Mouse (Mus musculus): ENCODE results near the gene Fpr1. TPM values are rescaled to one million over a fixed set of nuclear protein-coding genes. Genes with fewer than 3 reads are reported as not detected.
"Not testable (repeated sequence)": the region's sequence is repeated elsewhere in the genome, so short reads cannot be mapped to it uniquely, and the experiment has no call there.

Gene Fpr1
- not detected in 2 replicates for polyA plus RNA-seq (2012; rRNA removed)

DNA sequence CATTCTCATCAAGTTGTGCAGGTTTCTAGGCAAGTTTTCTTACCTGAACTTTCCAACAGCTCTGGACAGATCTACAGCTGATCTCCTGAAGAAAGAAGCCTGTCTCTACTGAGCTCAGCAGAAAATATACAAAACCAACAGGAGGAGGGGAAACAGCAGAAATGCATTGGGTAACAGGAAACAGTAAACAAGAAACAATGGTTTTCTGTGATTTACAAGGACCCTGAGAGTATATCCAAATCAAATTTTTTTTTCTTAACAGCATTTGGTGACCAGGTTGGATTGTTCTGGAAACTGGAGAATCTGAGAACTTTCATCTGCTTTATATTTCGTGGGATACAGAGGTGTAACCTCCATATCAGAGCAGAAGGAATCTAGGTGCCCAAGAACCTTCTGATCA, at the start of gene Fpr1:
Fpr1 (minus strand) TSS at position 101 of the 400 bp plus-strand sequence.
- no peak for DNase-seq (ENCODE audit: extremely low spot score in 1 of 2, low spot score in 1 of 2)

DNA sequence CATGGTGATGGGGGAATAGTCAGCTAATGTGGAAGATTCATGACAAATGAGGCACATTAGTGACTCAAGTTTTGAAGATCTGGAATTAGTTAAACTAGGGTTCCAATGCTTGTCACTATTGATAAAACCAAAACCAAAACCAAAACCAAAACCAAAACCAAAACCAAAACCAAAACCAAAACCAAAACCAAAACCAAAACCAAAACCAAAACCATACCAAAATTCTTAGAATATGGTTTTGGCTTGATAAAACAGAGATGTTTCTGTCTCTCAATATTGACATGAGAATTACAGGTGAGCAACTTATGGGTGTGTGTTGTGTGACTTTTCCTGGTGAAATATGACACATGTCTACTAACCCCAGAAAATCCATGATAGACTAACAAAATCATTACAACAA, 34.0 kb upstream of the Fpr1 start:
- no peak for DNase-seq (ENCODE audit: extremely low spot score in 1 of 2, low spot score in 1 of 2)

DNA sequence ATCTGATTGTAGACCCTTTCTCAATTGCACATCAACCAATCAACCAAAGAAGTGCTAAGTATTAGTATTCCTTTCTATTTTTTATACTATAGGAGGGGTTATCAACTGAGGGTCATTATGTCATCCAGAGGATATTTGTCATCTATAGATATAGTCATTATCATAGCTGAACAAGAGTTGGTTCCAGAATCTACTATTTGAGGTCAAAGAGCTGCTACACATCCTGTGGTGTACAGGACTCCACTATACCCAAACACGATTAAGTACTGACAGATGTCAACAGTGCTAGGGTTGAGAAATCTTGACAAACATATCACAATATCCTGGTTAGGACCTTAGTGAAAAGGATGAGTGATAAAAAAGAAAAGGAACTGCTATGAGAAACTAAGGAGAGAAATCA, 33.6 kb upstream of the Fpr1 start:
- DNase-seq (ENCODE audit: extremely low spot score in 1 of 2, low spot score in 1 of 2): no peak

DNA sequence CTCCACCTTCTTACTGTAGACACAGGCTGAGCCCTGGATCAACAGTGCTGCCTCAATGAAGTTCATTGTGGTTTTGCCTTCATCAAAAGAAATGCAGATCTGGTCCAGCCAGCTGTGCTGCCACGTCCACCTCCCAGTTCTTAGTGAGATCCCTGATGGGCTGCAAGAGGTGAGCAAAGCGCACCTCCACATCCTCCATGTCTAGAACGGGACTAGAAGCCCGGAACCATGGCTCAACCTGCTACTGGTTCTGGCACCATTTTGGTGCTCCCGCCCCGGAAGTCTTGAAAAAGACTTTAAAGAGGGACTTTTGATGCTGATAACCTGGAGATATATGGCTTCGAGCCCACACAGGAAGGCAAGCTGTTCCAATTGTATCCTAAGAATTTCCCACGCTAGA, 28.9 kb upstream of the Fpr1 start:
- not testable (repeated sequence) for DNase-seq (ENCODE audit: extremely low spot score in 1 of 2, low spot score in 1 of 2)

DNA sequence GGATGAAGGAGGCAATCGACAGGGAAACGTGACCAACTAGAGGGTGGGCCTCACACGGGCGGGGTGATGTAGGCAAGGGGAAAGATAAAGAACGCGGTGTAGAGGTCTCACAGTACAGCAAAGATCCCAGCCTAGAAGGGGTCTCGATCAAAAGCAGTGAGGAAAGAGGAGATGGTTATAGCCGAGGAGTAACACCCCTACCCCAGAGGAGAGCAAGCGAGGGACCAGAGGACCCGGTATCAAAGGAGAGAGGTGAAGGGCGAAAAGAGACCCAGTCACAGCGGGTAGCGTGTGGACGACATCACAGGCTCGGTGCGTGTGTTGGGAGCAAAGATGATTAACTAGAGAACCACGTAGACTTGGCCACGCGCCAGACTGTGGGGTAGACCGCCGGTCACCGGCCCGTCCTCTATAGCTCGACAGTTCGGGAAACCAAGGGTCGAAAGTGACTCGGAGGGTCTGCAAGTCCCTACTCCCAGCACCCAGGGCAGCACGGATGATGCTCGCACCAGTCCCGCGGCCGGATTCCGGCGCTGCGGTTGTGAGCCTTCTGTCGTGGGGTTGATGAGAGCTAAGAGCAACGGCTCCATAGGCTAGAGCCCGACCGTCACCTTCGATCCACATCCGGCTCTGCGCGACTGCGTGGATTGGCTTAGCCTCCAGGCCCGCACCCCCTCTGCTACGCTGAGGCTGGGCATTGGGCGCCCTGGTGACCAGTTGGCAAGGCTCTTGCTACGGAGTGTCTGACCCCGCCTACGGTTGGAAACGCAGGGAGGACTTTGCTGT, 26.1 kb upstream of the Fpr1 start:
- peak; percentile 82 to 83 for DNase-seq (ENCODE audit: extremely low spot score in 1 of 2, low spot score in 1 of 2)

DNA sequence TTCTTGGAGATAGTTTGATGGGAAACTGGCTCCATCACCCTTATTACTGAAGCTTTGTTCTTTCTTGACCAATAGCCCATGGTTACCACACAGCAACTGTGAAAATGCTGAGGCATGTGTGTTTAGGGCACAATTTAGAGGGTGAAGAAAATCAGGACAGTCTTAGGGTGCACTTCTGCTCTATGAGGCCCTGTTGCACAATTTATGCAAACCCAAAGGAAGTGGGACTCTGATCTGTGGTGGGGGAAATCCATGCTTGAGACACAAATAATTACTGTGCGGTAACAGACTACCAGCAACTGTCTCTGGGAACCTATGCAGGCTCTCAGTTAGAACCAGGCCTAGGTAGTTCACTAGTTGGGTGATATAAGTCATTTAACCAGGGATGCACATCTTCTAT, 17.0 kb upstream of the Fpr1 start:
- no peak for DNase-seq (ENCODE audit: extremely low spot score in 1 of 2, low spot score in 1 of 2)

DNA sequence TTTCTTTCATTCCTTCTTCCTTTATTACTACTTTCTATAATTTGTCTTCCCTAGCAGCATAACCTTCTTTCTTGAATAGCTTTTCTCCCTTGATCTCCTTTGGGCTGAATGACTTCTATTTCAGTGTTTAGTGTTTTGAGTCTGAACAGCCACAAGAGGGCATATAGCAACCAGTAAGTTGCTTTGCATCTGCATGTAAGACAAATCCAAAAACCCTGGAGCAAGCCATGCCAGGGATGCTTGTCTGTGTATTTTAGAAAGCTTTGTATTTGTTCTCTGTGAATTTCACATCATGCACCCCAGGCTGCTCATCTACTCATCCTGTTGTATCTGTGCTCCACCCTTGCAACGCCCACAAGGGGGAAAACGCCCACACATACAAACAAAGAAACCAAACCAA, 15.5 kb upstream of the Fpr1 start:
- peak in 1 of 2 experiments; percentile 40 for DNase-seq (ENCODE audit: extremely low spot score in 1 of 2, low spot score in 1 of 2)

DNA sequence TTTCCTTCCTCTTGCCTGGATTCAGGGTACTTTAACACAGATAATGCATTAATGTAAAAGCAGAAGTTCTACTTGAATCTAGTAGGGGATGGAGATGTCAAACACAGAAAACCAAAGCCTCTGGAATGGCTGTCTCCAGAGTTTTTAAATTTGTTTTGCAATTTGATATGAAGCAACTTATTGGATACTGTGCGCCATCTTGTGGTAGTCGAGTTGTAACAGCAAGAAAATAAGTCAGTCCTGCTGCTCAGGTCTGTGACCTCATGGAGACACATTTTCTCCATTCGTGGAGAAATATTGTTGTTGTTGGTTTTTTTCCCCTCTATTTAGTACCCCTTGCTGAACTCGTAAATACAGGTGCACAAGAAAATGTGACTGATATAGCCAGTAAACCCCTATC, 12.3 kb upstream of the Fpr1 start:
- peak in 1 of 2 experiments; percentile 66 for DNase-seq (ENCODE audit: extremely low spot score in 1 of 2, low spot score in 1 of 2)

DNA sequence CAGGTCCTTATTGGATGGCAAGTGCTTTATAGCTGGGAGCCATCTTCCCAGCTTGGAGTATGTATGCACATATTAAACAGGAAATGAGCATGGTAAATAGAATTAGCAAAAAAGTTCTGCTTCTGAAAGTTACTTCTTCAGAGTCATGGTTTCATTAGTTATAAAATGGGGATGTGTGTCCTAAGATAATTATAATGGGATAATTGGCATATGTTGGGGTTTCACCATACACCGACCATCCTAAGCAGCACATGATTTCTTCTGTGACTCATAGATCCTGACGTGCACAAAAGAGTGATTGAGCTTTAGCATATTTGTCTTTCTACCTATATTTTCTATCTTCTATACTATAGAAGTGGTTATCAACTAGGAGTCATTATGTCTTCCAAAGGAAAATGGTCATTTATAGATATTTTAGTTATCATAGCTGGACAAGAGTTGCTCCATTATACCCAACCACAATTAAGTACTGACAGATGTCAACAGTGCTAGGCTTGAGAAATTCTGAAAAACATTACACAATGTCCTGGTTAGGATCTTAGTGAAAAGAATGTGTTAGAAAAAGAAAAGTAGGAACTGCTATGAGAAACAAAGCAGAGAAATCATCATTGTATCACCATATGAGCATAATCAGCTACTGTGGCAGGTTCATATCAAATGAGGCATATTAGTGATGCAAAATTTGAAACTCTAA, 6.1 kb upstream of the Fpr1 start:
- DNase-seq (ENCODE audit: extremely low spot score in 1 of 2, low spot score in 1 of 2): no peak

DNA sequence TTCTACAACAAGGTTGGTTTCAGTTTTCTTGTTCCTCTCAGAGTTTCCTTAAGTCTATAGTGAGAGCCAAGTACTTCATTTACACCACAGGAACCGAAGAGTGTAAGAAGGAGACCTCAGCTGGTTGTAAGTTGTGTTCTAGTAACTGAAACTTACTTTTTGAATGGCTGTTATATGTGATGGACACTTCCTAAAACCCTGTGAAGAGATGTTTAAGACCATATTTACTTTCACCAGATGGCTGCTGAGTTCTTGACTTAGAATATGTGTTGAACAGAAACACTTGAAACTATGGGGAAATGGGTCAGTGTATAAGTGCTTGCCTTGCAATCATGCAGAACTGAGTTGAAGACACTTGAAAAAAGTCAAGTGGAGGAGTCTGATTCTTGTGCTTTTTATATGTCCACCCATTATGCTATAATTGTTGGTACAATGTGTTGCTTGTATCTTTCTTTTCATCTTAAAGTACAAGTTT, 4.1 kb upstream of the Fpr1 start, which contains the start of the genes Fpr2 and Fpr3:
Fpr2 (plus strand) TSS at position 51 of the 475 bp plus-strand sequence.
Fpr3 (plus strand) TSS at position 79 of the 475 bp plus-strand sequence.
- peak in 1 of 2 experiments; percentile 2 for DNase-seq (ENCODE audit: extremely low spot score in 1 of 2, low spot score in 1 of 2)

DNA sequence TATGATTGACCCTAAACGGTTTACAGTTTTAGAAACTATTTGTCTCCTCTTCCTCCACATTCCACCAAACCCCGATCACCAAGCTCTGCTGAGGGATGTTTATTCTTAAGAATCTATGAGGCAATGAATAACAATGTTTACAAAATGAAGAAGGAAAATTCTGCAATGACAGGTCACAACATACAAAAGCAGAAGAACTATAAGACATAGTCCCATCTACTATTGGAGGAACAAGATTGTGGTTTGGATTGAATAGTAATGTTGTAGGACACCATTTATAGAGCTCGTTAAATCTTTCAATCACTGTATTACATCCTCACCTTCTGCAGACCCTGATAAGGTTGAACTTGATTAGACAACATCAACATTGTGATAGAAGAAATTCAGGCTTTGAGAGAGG, 1.1 kb downstream of the Fpr1 start:
- DNase-seq (ENCODE audit: extremely low spot score in 1 of 2, low spot score in 1 of 2): no peak

DNA sequence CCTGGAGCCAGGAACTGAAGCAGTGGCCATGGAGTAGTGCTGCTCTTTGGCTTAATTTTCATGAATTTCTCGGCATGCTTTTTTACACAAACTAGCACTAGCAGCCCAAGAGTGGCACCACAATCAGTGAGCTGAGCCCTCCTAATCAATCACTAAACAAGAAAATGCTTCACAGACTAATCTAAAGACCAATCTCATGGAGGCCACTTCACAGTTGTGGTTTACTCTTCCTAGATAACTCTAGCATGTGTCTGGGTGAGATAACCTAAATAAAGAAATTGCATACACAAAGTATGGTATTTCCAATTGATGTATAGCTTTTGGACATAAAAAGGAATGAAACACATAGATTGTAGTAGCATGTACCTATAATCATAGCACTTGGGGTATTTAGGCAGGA, 4.4 kb downstream of the Fpr1 start:
- DNase-seq (ENCODE audit: extremely low spot score in 1 of 2, low spot score in 1 of 2): no peak

DNA sequence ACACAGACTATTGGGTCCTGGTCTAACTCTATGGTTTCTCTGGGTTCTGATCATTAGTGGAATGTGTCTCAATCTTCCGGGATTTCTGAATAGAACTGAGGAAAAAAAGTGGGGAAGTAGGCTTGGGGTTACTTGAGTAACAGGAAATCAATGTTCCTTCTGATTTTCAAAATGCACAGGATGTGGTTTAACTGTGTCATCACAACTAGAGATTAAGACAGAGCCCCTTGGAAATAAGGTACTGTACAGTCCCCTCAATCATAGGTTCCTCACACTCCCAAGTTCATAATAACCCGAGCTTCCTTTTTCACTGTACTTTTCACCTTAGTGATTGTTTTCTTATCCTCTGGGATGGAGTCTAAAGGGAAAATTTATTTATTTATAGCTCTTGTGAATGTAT, 12.0 kb downstream of the Fpr1 start:
- no peak for DNase-seq (ENCODE audit: extremely low spot score in 1 of 2, low spot score in 1 of 2)

DNA sequence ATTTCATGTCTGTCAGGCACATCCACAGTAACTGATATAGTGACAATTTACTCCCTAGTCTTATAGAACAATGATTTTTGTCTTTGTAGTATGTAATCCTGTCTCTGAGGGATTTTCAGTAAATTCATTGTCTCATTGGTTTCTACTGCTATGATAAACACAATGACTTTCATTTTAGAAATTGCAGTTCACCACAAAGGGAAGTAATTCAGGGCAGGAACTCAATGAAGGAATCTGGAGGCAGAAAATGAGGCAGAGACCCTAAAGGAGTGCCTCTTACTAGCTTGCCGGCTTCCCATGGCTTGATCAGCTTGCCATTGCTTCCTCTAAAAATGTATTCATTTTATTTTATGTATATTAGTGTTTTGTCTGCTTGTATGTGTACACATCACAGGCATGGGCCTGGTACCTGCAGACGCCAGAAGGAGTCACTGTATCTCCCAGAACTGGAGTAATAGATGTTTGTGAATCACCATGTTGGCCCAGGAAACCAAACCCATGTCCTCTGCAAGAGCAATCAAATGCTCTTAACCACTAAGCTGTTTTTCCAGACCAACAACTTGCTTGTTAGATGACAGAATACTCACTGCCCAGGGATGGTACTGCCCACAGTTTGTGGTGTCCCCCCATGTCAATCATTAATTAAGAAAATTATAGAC, 12.7 kb downstream of the Fpr1 start:
- DNase-seq (ENCODE audit: extremely low spot score in 1 of 2, low spot score in 1 of 2): no peak

DNA sequence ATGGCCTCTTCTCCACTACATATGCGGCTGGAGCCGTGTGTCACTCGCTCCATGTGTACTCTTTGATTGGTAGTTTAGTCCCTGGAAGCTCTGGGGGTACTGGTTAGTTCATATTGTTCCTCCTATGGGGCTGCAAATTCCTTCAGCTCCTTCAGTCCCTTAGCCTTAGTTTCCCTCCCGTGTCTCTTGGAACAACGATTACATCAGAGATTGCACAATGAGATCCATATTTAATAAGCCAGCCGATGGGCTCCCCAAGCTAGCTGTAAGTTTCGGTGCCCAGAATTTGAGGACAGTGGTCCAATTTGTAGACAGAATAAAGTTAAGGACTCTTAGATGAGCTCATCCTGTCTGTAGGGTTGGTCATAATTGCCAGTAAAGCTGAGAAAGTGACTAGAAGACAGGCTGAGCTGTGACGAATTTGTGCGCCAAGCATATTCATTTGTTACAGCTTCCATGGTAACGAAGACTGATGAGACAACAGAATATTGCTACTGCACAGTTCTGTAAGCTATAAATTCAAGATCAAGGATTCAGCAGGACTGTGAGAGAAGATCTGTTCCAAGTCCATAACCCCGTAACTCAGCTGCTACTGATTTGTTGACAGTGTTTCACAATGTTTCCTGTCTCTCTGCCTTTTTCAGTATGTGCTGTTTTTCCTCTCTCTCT, 16.8 kb downstream of the Fpr1 start:
- peak in 1 of 2 experiments; percentile 22 for DNase-seq (ENCODE audit: extremely low spot score in 1 of 2, low spot score in 1 of 2)

DNA sequence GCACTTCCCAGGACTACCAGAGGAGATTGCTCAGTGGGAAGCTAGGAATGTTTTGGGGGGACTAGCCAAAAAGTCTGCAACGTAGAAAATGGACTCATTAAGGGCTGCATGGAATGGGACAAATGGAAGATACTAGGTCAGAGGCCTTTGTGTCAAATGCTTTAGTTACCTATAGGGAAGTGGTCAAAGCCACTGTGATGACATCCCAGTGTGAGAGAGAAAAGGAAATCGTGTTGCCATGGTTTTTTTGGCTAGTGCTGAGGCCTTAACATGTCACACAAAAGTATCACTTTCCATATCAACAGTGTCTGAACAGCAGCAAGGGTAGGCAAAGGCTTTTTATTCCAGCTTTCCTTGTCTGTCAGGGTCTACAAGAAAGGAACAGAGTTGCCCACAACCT, 18.6 kb downstream of the Fpr1 start:
- DNase-seq (ENCODE audit: extremely low spot score in 1 of 2, low spot score in 1 of 2): no peak

DNA sequence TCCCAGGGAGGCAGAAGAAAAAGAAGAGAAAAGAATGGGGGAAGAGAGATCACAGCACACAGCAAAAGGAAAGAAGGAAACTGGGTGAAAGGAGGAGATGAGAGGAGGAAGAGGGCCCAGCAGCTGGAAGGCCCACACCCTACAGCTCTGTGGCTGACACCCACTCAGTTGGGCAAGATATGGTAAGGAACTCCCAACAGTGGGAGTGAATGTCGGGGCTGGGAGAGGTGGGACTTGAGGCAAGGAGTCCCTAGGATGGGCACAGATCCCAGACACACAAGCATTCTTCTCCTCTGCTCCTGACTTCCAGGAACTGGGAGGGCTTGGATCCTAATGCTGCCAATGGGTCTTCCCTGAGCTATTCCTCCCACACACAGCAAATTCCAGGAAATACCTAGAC, 21.4 kb downstream of the Fpr1 start:
- no peak for DNase-seq (ENCODE audit: extremely low spot score in 1 of 2, low spot score in 1 of 2)

DNA sequence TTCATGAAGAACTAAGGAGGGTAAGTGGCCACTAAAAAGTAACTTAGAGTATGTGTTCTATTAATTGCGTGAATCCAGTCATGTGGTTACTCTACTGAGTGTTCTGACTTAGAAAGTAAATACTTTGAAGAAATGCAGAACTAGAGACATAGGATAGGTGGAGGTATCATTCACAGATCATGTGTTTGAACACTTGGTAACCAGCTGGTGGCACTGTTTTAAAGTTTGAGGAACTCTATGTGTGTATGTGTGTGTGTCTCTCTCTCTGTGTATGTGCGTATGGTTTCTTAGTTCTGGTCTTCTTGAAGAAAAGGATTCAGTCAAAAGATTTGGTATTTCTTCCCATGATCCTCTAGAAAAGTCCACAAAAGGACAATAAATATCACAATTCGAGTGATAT, 23.6 kb downstream of the Fpr1 start:
- no peak for DNase-seq (ENCODE audit: extremely low spot score in 1 of 2, low spot score in 1 of 2)

DNA sequence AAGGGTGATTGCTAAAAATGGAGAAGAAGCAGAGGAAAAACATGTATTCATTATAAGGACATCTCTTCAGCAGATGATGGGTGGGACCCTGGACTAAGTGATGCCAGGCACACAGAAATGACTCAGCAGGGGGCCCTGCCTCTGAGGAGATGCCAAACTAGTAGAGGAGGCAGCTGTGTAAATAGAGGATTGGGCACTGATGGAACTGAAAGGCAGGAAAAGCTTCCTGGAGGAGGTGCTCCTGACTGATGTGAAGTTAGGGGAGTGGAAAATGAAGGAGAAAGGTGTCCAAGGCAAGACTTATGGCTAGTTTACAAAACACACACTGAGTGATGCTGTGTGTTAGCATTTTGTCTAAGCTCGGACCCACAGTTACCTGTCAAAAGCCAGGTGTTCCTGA, 26.3 kb downstream of the Fpr1 start:
- DNase-seq (ENCODE audit: extremely low spot score in 1 of 2, low spot score in 1 of 2): no peak

DNA sequence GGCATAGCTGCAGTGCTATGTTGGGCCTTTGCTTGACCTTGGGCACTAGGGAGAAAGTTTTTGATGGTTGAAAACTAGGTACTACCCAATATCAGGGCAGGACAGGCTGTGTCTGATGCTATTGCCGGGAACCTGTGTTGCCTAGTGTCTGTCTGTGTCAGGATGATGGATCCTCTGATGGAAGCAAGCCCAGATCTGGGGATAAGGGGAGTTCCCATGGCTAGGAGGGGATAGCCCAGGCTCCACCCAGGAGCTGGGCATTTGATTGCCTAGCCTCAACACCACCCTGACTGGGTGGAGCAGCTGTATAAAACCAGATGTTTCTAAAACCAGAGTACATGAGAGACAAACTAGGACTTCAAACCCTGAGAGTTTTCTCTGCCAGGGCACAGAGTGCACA, 27.1 kb downstream of the Fpr1 start:
- no peak for DNase-seq (ENCODE audit: extremely low spot score in 1 of 2, low spot score in 1 of 2)

Data from frontal cortex, adult 2 months (tissue).